Mouse (Mus musculus) fibroblast of lung, adult 2 months (primary cell): Measurements from ENCODE around the gene Wdr19.
"Not testable (repeated sequence)": the region's sequence is repeated elsewhere in the genome, so short reads cannot be mapped to it uniquely, and the experiment has no call there.

Experiments
- DNase-seq: peaks from one replicate; pipeline ENCODE4 v3.0.0-alpha.2; 2011; ENCODE audit warnings: low read depth

Wdr19 gene

GRCm38 (mm10) chr5:65299623-65300022 lies 100.1 kb downstream of the Wdr19 start:
- DNase-seq: not testable (repeated sequence)

- no peak for DNase-seq
Measured at GRCm38 (mm10) chr5:65300121-65300520, 100.6 kb downstream of the Wdr19 start.

- DNase-seq: no peak
Measured at GRCm38 (mm10) chr5:65305516-65305915, 106.0 kb downstream of the Wdr19 start.

- DNase-seq: no peak
Measured at GRCm38 (mm10) chr5:65308208-65308607, 108.7 kb downstream of the Wdr19 start.

GRCm38 (mm10) chr5:65308866-65309265 lies 109.4 kb downstream of the Wdr19 start:
- DNase-seq: no peak
